Mouse (Mus musculus) left cerebral cortex, adult 18-20 months (tissue): Measurements from ENCODE around the gene Gm20661. TPM values are rescaled to one million over a fixed set of nuclear protein-coding genes. Genes with fewer than 3 reads are reported as not detected.
"Not testable (repeated sequence)": the region's sequence is repeated elsewhere in the genome, so short reads cannot be mapped to it uniquely, and the experiment has no call there.

Source experiments
- DNase-seq, 2 experiments: peaks; one replicate each; pipeline ENCODE4 v3.0.0; 2021 to 2022; ENCODE audit warnings: low spot score in 2 of 2, mixed read lengths in 1 of 2
- total RNA-seq, 2 experiments: library from RNA; stranded (reverse); gene quantifications; 2 replicates each; pipeline ENCODE4 v1.2.3; 2021

Gene Gm20661
- total RNA-seq, 2 experiments from 2014 or later, result 0.40 TPM; not detected in 1

DNA sequence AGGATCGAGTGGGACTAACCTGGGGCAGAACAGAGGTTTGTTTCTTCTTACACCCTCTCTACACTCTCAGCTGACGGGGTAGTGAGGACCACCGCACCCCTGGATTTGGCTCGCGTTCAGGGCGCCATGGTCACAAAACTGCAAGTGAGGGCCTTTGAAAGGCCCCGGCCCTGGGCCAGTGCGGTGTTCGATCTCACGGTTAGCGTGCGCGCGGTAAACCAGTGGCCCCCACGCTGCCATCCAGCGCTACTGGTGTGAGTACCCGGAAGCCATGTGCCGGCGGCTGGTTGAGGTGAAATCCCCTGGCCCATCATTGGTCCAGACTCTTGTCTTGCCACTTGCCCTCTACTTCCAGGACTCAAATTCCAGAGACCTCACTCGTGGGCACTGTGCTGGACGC lies 12.7 kb downstream of the Gm20661 start:
- no peak for DNase-seq

DNA sequence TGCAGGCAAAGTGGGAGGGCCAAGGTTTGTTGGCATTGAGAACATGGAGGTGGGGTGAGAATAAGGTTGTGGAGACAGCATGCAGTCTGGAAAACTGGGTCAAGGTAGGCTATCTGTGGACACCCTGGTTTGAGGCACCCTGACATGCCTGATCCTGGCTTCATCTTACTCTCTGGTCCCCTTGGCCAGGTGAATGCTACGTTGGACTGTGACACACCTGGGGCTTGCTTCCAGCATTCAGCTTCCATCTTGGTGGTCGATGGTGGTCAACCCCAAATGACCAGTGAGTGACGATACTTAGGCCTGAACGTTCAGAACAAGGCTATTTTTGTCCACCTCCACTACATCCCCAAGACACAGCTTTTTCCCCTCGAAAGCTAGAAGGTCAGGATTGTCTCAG lies 13.2 kb downstream of the Gm20661 start, which contains the start of gene Gm20662:
Gene Gm20662, plus strand, starts transcription at position 301 of the 400 bp plus-strand sequence.
- DNase-seq, result no peak

DNA sequence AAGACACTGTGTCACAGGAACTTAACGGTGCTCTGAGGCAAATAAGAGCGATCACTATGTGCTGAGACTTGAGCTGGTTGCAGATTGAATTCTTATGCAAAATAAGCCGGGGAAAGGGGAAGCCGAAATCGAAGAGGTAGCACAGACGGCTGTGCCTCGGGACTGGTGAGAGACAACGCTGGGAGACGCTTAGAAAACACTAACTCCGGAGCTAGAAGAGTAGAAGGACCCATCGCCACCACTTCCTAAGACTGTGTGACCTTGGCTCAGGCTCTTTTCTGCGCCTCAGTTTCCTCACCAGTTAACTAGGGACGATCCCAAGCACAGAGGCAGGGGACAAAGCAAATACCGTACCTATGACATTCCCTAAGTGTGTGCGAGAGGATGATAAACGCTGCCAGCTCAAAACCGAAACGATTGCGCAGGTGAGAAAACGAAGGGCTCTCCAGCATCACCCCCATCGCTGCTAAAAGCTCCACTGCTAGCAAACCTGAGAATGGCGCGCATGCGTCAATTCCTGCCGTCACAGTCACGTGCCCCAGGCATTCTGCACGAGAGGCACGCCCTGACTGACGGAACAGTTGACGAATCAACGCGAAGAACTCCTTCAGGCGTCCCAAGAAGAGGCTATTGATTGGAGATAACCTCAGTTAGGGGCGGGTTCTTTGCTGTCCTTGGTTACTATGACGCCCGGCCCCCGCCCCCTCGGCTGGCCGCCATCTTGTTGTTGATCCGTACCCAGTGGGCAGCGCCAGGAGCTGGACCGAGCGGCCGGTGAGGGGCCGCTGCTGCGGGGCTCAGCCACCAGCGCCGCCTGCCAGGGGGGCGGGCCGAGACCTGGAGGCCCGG lies 19.3 kb downstream of the Gm20661 start, which contains the start of gene Ip6k1:
Gene Ip6k1, plus strand, starts transcription at position 580 of the 849 bp plus-strand sequence.
- DNase-seq, result peak; percentile 100

DNA sequence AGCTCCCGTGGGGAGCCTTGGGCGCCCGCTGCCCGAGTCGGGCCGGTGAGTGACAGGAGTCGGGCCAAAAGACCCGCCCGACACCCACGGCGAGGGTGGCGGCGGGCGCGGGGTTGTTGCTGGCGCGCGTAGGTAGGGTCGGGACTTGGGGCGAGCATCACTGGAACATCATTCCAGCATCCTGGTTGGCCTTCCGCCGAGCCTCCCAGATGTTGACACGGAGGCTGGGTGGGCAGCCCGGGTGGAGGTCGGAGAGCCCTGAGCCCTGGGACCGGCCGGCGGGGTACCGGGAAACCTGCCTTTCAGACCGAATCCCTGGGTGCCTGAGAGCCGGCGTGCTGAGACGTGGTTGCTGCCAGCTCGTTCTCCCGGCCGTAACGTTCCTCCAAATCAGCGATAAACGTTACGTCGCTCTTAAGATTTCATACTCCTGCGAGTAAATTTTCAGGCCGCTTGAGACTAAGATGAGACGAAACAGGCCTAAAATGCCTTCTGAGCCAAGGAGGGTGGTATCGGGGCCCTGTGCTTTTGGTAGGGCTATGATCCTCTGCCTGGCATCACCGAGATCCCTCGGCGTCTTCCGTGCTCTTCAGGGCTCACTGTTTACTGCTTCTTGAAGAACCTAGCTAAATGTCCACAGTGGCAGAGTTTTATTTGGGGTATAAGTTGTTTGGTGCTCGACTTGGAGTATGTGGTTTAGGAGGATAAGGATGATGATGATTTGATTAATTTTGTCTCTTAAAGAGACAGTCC lies 20.1 kb downstream of the Gm20661 start:
- DNase-seq, result peak in 1 of 2 experiments; percentile 34

DNA sequence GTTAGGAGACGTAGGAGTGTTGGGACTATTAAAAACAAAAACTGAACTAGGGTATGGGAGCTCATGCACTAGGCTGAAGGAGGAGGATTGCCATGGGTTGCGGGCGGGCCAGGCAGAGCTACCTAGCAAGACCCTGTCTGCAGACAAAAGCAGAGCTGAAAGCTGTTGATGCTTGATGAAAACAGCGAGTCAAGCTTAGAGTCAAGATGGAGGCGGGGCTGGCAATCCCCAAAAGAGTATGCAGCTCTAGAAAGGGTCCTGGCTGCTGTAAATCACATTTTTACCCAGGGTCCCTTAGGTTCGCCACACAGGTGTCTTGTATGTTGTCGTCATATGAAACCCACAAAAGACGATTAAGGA lies 20.7 kb downstream of the Gm20661 start:
- no peak for DNase-seq

DNA sequence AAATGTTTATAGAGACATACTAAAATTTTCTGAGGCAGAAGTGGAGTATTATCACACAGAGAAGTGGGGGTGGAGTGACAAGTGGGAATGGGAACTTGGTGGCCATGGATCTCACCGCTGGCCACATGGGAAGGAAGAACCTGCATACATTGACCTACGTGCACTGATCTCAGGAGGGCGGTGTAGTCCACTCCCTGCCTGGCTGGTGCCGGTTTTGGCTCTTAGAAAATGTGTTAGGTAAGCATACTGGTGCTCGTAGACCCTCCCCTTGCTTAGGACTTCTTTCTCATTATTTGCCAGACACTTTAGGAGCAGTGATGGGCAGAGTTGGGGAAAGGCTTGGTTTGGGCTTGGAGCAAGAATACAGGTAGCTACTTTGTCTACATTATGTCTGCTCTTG lies 25.2 kb downstream of the Gm20661 start:
- no peak for DNase-seq

DNA sequence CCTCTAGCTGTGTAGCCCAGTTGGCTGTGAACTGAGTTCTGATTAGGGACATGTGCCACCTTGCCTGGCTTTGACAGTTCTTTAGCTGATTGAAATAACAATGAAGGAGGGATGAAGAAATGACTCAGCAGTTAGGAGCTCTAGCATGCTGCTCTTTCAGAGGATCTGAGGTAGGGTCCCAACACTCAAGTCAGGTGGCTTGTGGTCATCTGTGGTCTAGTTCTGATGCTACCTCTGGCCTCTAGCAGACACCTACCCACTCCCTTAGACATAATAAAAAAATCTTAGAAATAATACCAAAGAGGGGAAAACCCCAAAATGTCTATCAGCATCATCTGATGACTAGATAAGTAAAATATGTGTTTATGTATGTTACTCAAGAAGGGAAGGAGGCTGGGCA lies 27.5 kb downstream of the Gm20661 start:
- no peak for DNase-seq

DNA sequence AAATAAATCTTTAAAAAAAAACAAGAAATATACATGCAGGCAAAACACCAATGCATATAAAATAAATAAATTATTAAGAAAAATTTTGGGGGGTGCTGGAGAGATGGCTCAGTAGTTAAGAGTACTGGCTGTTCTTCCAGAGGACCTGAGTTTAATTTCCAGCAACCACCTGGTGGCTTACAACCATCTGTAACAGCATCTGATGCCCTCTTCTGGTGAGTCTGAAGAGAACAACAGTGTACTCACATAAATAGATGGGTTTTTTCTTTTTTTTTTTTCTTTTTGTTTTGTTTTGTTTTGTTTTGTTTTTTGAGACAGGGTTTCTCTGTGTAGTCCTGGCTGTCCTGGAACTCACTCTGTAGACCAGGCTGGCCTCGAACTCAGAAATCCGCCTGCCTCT lies 30.7 kb downstream of the Gm20661 start:
- DNase-seq, result not testable (repeated sequence)

DNA sequence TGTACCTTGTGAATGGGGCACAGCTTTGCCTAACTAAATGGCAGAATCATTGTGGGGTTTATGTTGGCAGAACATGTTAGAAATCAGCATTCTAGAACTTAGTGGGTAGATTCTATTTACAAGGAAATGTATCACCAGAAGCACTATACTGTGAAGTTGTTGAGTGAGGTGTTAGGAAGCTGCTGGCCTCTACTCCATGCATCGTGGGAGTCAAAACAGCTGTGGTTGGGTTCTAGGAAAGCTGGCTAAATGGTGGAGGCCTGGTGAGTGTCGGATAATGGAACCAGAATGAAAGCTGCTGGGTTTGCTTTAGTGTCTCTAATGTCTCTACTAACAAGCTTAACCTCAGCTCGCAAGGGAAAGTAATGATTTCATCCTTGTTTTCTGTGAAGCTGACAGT lies 34.3 kb downstream of the Gm20661 start:
- DNase-seq, result peak; percentile 45 to 51

DNA sequence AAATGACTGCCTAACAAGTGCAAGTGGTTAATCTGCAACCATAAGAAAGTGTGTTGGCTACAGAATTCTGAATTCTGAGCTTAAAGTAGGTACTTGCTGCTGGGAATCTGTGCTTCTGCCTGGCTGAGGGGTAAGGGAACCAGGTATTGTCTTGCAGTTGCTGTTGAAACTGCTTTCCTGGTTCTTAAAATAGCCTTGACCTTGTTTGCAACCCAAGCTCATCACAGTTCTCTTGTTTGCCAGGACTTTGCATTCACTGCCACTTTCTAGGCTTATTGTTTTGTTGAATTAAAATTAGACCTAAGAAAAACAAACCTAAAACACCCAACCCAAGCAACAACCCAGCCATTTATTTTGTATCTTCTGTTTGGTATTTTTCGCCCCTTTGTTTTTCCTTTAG lies 37.9 kb downstream of the Gm20661 start:
- DNase-seq, result no peak

DNA sequence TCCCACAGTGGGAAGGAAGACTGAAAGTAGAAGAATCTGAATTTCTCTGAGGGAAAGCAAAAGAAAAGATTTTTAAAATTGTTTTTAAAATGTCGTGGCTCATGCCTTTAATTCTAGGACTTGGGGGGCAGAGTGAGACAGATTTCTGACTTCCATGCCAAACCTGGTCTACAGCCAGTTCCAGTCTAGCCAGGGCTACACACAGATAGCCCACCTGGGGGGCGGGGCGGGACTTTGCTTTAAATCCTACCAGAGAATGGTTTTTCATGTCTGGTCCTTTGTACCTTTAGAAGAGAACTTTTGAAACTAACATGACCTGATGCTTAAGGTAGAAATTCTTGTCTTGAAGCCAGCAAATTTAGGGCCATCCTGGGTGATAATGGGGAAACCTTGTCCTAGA lies 40.4 kb downstream of the Gm20661 start:
- no peak for DNase-seq

DNA sequence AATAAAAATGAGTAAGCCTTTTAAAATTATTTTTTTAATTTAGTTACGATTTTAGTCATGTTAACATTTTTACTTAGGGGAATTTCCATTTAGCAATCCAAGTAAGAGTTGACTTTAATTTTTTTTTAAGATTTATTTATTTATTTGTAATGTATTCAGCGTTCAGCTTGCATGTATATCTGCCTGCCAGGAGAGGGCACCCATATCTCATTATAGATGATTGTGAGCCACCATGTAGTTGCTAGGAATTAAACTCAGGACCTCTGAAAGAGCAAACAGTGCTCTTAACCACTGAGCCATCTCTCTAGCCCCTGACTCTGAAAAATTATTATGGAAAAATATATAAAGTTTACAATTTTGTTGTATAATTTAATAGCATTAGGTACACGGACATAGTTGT lies 43.7 kb downstream of the Gm20661 start:
- DNase-seq, result no peak

DNA sequence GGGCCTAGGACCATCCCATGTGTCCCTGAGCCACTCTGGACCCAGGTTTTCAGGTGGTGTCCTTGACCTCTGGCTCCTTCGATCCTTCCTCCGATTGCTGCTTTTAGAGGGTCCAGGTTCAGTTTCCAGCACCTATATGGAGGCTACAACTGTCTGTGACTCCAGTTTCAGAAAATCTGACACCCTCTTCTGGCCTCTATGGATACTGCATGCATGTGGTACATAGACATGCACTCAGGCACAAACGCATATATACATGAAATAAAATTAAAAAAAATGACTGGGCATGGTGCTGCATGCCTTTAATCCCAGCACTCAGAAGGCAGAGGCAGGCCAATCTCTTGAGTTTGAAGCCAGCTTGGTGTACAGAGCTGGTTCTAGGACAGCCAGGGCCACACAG lies 45.0 kb downstream of the Gm20661 start:
- DNase-seq, result no peak

DNA sequence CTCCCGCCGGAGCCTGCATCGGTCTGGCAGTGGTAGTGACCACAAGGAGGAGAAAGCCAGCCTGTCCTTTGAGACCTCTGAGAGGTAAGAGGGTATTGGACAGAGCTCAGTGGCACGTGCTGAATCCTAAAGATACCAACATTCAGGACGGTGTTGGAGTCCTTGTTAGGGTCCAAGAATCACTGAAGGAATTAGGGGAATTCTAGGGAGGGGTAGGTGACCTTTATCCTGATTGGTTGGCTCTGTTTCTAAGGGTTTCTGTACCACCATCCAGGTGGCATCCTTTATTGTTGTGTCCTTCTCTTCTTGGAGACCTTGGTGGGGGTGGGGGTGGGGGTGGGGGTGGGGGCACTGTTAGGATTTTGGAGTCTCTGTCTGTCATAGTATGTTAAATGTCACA lies 49.3 kb downstream of the Gm20661 start:
- DNase-seq, result no peak

DNA sequence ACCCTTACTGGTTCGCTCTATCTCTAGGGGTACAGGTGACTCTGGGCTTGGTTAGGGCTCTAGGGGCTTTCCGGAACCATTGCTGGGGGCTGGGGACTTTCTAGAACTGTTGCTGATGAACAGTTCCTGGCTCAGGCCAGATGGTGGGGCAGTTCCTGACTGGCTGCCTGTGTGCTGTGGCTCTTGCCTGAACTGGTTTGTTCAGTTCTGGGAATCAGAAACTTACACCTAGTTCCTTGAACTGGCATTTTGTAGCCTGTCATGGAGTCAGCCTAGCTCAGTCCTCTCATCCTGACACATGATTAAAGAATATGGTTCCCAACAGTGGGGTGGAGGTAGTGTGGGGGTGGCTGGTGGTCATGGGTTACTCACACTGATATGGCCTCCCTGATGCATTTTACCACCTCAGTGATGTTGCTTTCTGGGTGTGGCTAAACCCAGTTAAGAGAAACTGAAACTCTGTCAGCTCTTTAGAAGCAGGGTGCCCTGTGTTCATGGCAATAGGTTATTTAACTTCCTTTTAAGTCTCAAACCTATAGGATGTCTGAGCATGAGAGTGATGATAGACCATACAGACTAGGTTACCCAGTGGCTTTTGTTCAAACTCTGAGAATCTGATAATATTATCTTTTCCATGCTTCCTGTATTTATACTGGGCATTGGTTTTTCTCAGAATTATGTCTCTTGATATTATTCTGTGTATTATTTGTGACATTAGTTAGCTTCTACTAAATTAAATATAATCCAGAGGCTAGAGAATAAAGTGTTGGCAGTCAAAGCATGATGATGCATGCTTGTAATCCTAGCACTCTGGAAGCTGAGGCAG lies 52.7 kb downstream of the Gm20661 start:
- no peak for DNase-seq

Other genes starting within 250 kb of the Gm20661 start
- gene Rbm5, start 212.1 kb upstream of the Gm20661 start, total RNA-seq, result 100 to 1,000 TPM; 120 to 133 TPM
- gene Rbm6, start 109.8 kb upstream of the Gm20661 start, total RNA-seq, result 10 to 100 TPM; 54.0 to 57.3 TPM
- gene Mon1a, start 94.9 kb upstream of the Gm20661 start, total RNA-seq, result 10 to 100 TPM; 27.1 to 28.1 TPM
- gene Mst1r, start 76.2 kb upstream of the Gm20661 start, total RNA-seq, result 1 to 10 TPM in 1 of 2 experiments, under 1 TPM in 1; 0.89 to 1.2 TPM
- not detected for gene Actl11, start 54.6 kb upstream of the Gm20661 start, total RNA-seq
- gene Camkv, start 47.4 kb upstream of the Gm20661 start, total RNA-seq, result 100 to 1,000 TPM; 322 to 377 TPM
- 1 to 10 TPM; 7.5 to 9.1 TPM for gene Traip, start 32.9 kb upstream of the Gm20661 start, total RNA-seq
- 1 to 10 TPM; 4.3 to 5.0 TPM for gene Uba7, start 7.6 kb upstream of the Gm20661 start, total RNA-seq
- gene Inka1, start 2.8 kb downstream of the Gm20661 start, total RNA-seq, result 1 to 10 TPM; 4.0 to 4.5 TPM
- 1 to 10 TPM in 1 of 2 experiments, under 1 TPM in 1; 0.68 to 2.1 TPM for gene Cdhr4, start 9.4 kb downstream of the Gm20661 start, total RNA-seq
- gene Gm20662, start 13.3 kb downstream of the Gm20661 start, total RNA-seq, result 1 to 10 TPM; 6.1 to 9.5 TPM
- gene Ip6k1, start 19.4 kb downstream of the Gm20661 start, total RNA-seq, result 100 to 1,000 TPM; 199 to 224 TPM
- gene Gmppb, start 66.2 kb downstream of the Gm20661 start, total RNA-seq, result 10 to 100 TPM; 18.1 to 20.2 TPM
- gene Amigo3, start 70.1 kb downstream of the Gm20661 start, total RNA-seq, result 1 to 10 TPM; 1.2 to 1.7 TPM
- gene Mst1, start 97.4 kb downstream of the Gm20661 start, total RNA-seq, result not detected
- gene Rnf123, start 100.3 kb downstream of the Gm20661 start, total RNA-seq, result 10 to 100 TPM; 83.8 to 86.7 TPM
- gene Apeh, start 111.5 kb downstream of the Gm20661 start, total RNA-seq, result 10 to 100 TPM; 29.2 to 32.2 TPM
- 100 to 1,000 TPM; 243 to 246 TPM for gene Bsn, start 207.3 kb downstream of the Gm20661 start, total RNA-seq